Mouse (Mus musculus) lung, embryonic 14.5 days (tissue): ENCODE measurements around the gene Agbl5. TPM values are rescaled to one million over a fixed set of nuclear protein-coding genes. Genes with fewer than 3 reads are reported as not detected.

Experiments
- ATAC-seq: fragments of 200-750 bp; cut with Nextera tagmentation; 2 replicates; pipeline ENCODE4 v1.8.0; 2017; ENCODE audit warnings: mild to moderate bottlenecking, moderate TSS enrichment, moderate library complexity; ENCODE audit not compliant: insufficient read depth
- DNase-seq: peaks from one replicate; pipeline ENCODE4 v3.0.0-alpha.2; 2015
- H3K27ac ChIP-seq: fragments of 300-500 bp; sonication (generic); 2 replicates; pipeline ENCODE4 v1.5.1; 2014; ENCODE audit warnings: low read depth, mild to moderate bottlenecking, moderate library complexity
- H3K27me3 ChIP-seq: fragments of 300-500 bp; sonication (generic); 2 replicates; pipeline ENCODE4 v1.6.1; 2014; ENCODE audit warnings: low read length, control low read depth; ENCODE audit not compliant: insufficient read depth
- H3K36me3 ChIP-seq: fragments of 300-500 bp; sonication (generic); 2 replicates; pipeline ENCODE4 v1.6.1; 2014; ENCODE audit warnings: control low read depth; ENCODE audit not compliant: insufficient read depth
- H3K4me1 ChIP-seq: fragments of 300-500 bp; sonication (generic); 2 replicates; pipeline ENCODE4 v1.6.1; 2014; ENCODE audit warnings: antibody characterized with exemption, control low read depth; ENCODE audit not compliant: insufficient read depth
- H3K4me2 ChIP-seq: fragments of 300-500 bp; sonication (generic); 2 replicates; pipeline ENCODE4 v1.6.1; 2014; ENCODE audit warnings: mild to moderate bottlenecking
- H3K4me3 ChIP-seq: fragments of 300-500 bp; sonication (generic); 2 replicates; pipeline ENCODE4 v1.5.1; 2014; ENCODE audit warnings: low read depth, low read length
- H3K9ac ChIP-seq: fragments of 300-500 bp; sonication (generic); 2 replicates; pipeline ENCODE4 v1.6.1; 2014
- H3K9me3 ChIP-seq: fragments of 300-500 bp; sonication (generic); 2 replicates; pipeline ENCODE4 v1.6.1; 2016; ENCODE audit warnings: low read depth, low read length, control low read depth
- CTCF ChIP-seq: IDR thresholded peaks from 2 replicates; pipeline ENCODE4 v1.5.1; 2016; ENCODE audit warnings: antibody characterized with exemption, low read depth
- WGBS: fragments of 180-500 bp; shearing (Covaris S2); extraction: QIAGEN DNeasy Blood & Tissue Kit; methylation state at CpG from one replicate; pipeline ENCODE4 v1.1.7; 2014; 5-methylcytosine and 5-hydroxymethylcytosine counted together
- polyA plus RNA-seq: library from polyadenylated mRNA; unstranded; fragments of >200 nt; fragmentation: Nextera tagmentation; extraction: Ambion mirVana; gene quantifications from 2 replicates; pipeline ENCODE4 v1.2.1, GENCODE M21; 2014

Gene Agbl5
- polyA plus RNA-seq, 1 experiment from 2014 or later, result 25.2 TPM

DNA sequence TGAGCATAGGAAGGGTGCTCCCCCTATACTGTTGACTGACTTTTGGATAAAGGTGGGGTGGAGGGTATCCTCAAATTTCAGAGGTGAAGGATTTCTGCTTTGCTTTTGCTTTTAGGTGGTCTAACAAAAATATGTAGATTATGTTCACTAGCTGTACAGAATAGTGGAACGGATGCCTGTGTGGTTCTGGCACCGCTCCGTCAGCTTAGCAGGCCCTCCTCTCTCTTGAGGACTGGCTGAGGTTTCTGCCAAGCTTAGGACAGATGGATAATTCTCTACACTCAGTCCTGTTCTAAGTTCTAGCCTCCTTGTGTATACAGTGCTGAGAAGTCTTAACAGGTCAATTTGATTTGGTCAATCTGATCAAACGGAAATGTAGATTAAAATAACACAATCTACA lies 62.0 kb downstream of the Agbl5 start:
- H3K27me3 ChIP-seq, result peaks cover 1% of the 10 kb centered on the region; the same call in 1 of the 2 replicates
- H3K9me3 ChIP-seq, result no peaks in the 10 kb centered on the region
- peak overlapping the region; percentile 62 for H3K9ac ChIP-seq
- H3K36me3 ChIP-seq, result peaks cover 34% of the 10 kb centered on the region
- H3K4me1 ChIP-seq, result peaks cover under 1% of the 10 kb centered on the region; the same call in 1 of the 2 replicates
- ATAC-seq (no peak), DNase-seq (no peak)
- H3K27ac ChIP-seq, result peak overlapping the region; percentile 50; the same call in 1 of the 2 replicates
- WGBS, result 62% methylated on average over 4 of the region's 4 CpGs
- peak overlapping the region; percentile 56 for H3K4me3 ChIP-seq
- TF ChIP-seq CTCF, result no peak
- peak overlapping the region; percentile 86 for H3K4me2 ChIP-seq

DNA sequence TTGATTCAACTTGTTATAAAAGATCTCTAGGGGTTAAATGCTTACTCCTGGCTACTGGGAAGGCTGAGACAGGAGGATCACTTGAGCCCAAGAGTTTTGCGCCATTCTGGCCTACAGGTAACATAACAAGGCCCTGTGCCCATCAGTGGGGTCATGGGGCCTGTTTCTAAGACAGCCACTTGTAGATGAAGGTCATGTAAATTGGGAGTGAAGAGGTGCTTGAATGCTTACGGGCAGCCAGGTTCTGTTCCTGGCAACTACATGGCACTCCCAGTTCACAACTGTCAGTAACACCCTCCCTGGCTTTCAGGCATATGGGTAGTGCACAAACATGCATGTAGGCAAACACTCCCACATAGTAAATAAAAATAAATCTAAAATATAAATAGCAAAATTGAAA lies 62.4 kb downstream of the Agbl5 start:
- no peaks in the 10 kb centered on the region for H3K9me3 ChIP-seq
- ATAC-seq, result no peak
- H3K4me3 ChIP-seq, result no peak overlapping the region
- 79% methylated on average over 2 of the region's 2 CpGs for WGBS
- DNase-seq, result no peak
- no peak overlapping the region for H3K27ac ChIP-seq
- H3K4me1 ChIP-seq, result no peaks in the 10 kb centered on the region
- peaks cover 38% of the 10 kb centered on the region for H3K36me3 ChIP-seq
- H3K27me3 ChIP-seq, result no peaks in the 10 kb centered on the region
- H3K9ac ChIP-seq, result no peak overlapping the region
- peak overlapping the region; percentile 86; the same call in 1 of the 2 replicates for H3K4me2 ChIP-seq
- TF ChIP-seq CTCF, result no peak

GRCm38 (mm10) chr5:30951706-30952105 lies 63.2 kb downstream of the Agbl5 start:
- H3K27me3 ChIP-seq, result no peaks in the 10 kb centered on the region
- TF ChIP-seq CTCF, result no peak
- H3K4me3 ChIP-seq, result no peak overlapping the region
- no peak overlapping the region for H3K9ac ChIP-seq
- no peak overlapping the region for H3K27ac ChIP-seq
- H3K36me3 ChIP-seq, result peaks cover 41% of the 10 kb centered on the region
- H3K4me1 ChIP-seq, result no peaks in the 10 kb centered on the region
- H3K4me2 ChIP-seq, result no peak overlapping the region
- 84% methylated on average over 6 of the region's 6 CpGs for WGBS
- no peaks in the 10 kb centered on the region for H3K9me3 ChIP-seq
- ATAC-seq (no peak), DNase-seq (no peak)

GRCm38 (mm10) chr5:30952551-30952950 lies 64.1 kb downstream of the Agbl5 start:
- Histone ChIP-seq H3K9me3 (no peaks in the 10 kb centered on the region), H3K9ac (no peak overlapping the region), H3K36me3 (peaks cover 44% of the 10 kb centered on the region), H3K27me3 (no peaks in the 10 kb centered on the region), H3K4me2 (no peak overlapping the region), H3K27ac (no peak overlapping the region), H3K4me1 (no peaks in the 10 kb centered on the region), H3K4me3 (no peak overlapping the region)
- TF ChIP-seq CTCF, result no peak
- no peak for DNase-seq
- no peak for ATAC-seq
- WGBS, result 82% methylated on average over 5 of the region's 5 CpGs

GRCm38 (mm10) chr5:30954065-30954464 lies 65.6 kb downstream of the Agbl5 start:
- no peak overlapping the region for H3K4me3 ChIP-seq
- H3K4me2 ChIP-seq, result no peak overlapping the region
- H3K9me3 ChIP-seq, result no peaks in the 10 kb centered on the region
- DNase-seq, result no peak
- ATAC-seq, result no peak
- WGBS, result 93% methylated on average over 6 of the region's 6 CpGs
- no peak for TF ChIP-seq CTCF
- H3K9ac ChIP-seq, result no peak overlapping the region
- no peaks in the 10 kb centered on the region for H3K27me3 ChIP-seq
- H3K4me1 ChIP-seq, result peaks cover 4% of the 10 kb centered on the region
- no peak overlapping the region for H3K27ac ChIP-seq
- H3K36me3 ChIP-seq, result peaks cover 53% of the 10 kb centered on the region

- Histone ChIP-seq H3K9ac (no peak overlapping the region), H3K4me2 (no peak overlapping the region), H3K27ac (no peak overlapping the region), H3K4me1 (peaks cover 6% of the 10 kb centered on the region), H3K9me3 (no peaks in the 10 kb centered on the region), H3K27me3 (no peaks in the 10 kb centered on the region), H3K36me3 (peaks cover 53% of the 10 kb centered on the region), H3K4me3 (no peak overlapping the region)
- ATAC-seq, result no peak
- no peak for DNase-seq
- TF ChIP-seq CTCF, result no peak
- 94% methylated on average over 9 of the region's 9 CpGs for WGBS
Measured at GRCm38 (mm10) chr5:30954556-30954955, 66.1 kb downstream of the Agbl5 start.

GRCm38 (mm10) chr5:30955751-30956150 lies 67.3 kb downstream of the Agbl5 start:
- Histone ChIP-seq H3K9me3 (no peaks in the 10 kb centered on the region), H3K4me2 (no peak overlapping the region), H3K4me1 (peaks cover 6% of the 10 kb centered on the region), H3K27me3 (no peaks in the 10 kb centered on the region), H3K27ac (no peak overlapping the region), H3K4me3 (no peak overlapping the region), H3K36me3 (peaks cover 53% of the 10 kb centered on the region), H3K9ac (no peak overlapping the region)
- DNase-seq (no peak), ATAC-seq (no peak)
- TF ChIP-seq CTCF, result no peak
- WGBS, result 86% methylated on average over 6 of the region's 6 CpGs

Other genes with a start within 250 kb of the Agbl5 start
- gene Slc35f6, start 240.8 kb upstream of the Agbl5 start, polyA plus RNA-seq, result 27.6 and 29.5 TPM in 2 replicates
- 416 and 454 TPM in 2 replicates for gene Cenpa, start 221.9 kb upstream of the Agbl5 start, polyA plus RNA-seq
- gene Dpysl5, start 177.1 kb upstream of the Agbl5 start, polyA plus RNA-seq, result 6.6 and 7.3 TPM in 2 replicates
- 17.9 and 18.2 TPM in 2 replicates for gene Mapre3, start 74.1 kb upstream of the Agbl5 start, polyA plus RNA-seq
- gene Tmem214, start 20.7 kb upstream of the Agbl5 start, polyA plus RNA-seq, result 72.3 and 72.5 TPM in 2 replicates
- gene Ost4, start 19.1 kb downstream of the Agbl5 start, polyA plus RNA-seq, result 472 and 477 TPM in 2 replicates
- gene Emilin1, start 24.7 kb downstream of the Agbl5 start, polyA plus RNA-seq, result 162 and 185 TPM in 2 replicates
- 13.0 and 15.0 TPM in 2 replicates for gene Khk, start 32.7 kb downstream of the Agbl5 start, polyA plus RNA-seq
- 2.3 and 2.6 TPM in 2 replicates for gene Cgref1, start 56.9 kb downstream of the Agbl5 start, polyA plus RNA-seq
- gene Preb, start 71.7 kb downstream of the Agbl5 start, polyA plus RNA-seq, result 79.8 and 99.6 TPM in 2 replicates
- 0.16 and 0.25 TPM in 2 replicates for gene Tcf23, start 80.0 kb downstream of the Agbl5 start, polyA plus RNA-seq
- 148 and 159 TPM in 2 replicates for gene Atraid, start 159.6 kb downstream of the Agbl5 start, polyA plus RNA-seq
- gene Slc5a6, start 160.2 kb downstream of the Agbl5 start, polyA plus RNA-seq, result 7.2 and 8.0 TPM in 2 replicates
- gene Cad, start 166.1 kb downstream of the Agbl5 start, polyA plus RNA-seq, result 38.0 and 43.4 TPM in 2 replicates
- gene Dnajc5g, start 217.6 kb downstream of the Agbl5 start, polyA plus RNA-seq, result not detected in 2 replicates
- gene Slc30a3, start 219.5 kb downstream of the Agbl5 start, polyA plus RNA-seq, result 0.38 TPM in 1 of 2 replicates, not detected in the other
- 0.30 TPM in 1 of 2 replicates, not detected in the other for gene Trim54, start 228.0 kb downstream of the Agbl5 start, polyA plus RNA-seq